Mouse (Mus musculus) embryonic fibroblast, embryonic 13.5 days (primary cell): ENCODE measurements around the gene Cyp2w1. TPM values are rescaled to one million over a fixed set of nuclear protein-coding genes. Genes with fewer than 3 reads are reported as not detected.

Source experiments
- H3K27ac ChIP-seq: 2 replicates; pipeline ENCODE4 v1.5.1; 2012; ENCODE audit warnings: low read length, control low read depth, inconsistent platforms; ENCODE audit not compliant: insufficient read depth
- H3K4me1 ChIP-seq: 2 replicates; pipeline ENCODE4 v1.6.1; 2011; ENCODE audit warnings: low read length; ENCODE audit not compliant: control insufficient read depth, insufficient read depth
- H3K4me3 ChIP-seq: 2 replicates; pipeline ENCODE4 v1.5.1; 2011; ENCODE audit warnings: mild to moderate bottlenecking, control low read depth, low read length; ENCODE audit not compliant: insufficient read depth
- CTCF ChIP-seq: IDR thresholded peaks from 2 replicates; pipeline ENCODE4 v1.5.1; 2011; ENCODE audit warnings: mild to moderate bottlenecking, control low read depth, low read length, moderate library complexity, borderline replicate concordance; ENCODE audit not compliant: insufficient read depth
- POLR2A ChIP-seq: IDR thresholded peaks from 2 replicates; pipeline ENCODE4 v1.6.1; 2011; ENCODE audit warnings: low read depth, mild to moderate bottlenecking, control low read depth, low read length, moderate library complexity
- polyA plus RNA-seq: library from polyadenylated mRNA; stranded (reverse); fragments of >200 nt; gene quantifications from 2 replicates; pipeline ENCODE4 v1.2.4, GENCODE M21; 2011; ENCODE audit warnings: low read depth; ENCODE audit not compliant: missing spikeins, insufficient read length

The Cyp2w1 gene
- polyA plus RNA-seq, 1 experiment: not detected

- H3K4me3 ChIP-seq: no peak overlapping the region
- TF ChIP-seq CTCF (no peak), POLR2A (no peak)
- H3K27ac ChIP-seq: no peak overlapping the region
- H3K4me1 ChIP-seq: no peaks in the 10 kb centered on the region
Observed at GRCm38 (mm10) chr5:139391309-139391990, 39.0 kb downstream of the Cyp2w1 start.

- no peak overlapping the region for H3K4me3 ChIP-seq
- TF ChIP-seq POLR2A (no peak), CTCF (no peak)
- no peak overlapping the region for H3K27ac ChIP-seq
- H3K4me1 ChIP-seq: no peaks in the 10 kb centered on the region
Observed at GRCm38 (mm10) chr5:139392219-139393196, 40.1 kb downstream of the Cyp2w1 start.

GRCm38 (mm10) chr5:139393197-139393588, 40.8 kb downstream of the Cyp2w1 start:
- Histone ChIP-seq H3K4me3 (no peak overlapping the region), H3K27ac (no peak overlapping the region), H3K4me1 (no peaks in the 10 kb centered on the region)
- TF ChIP-seq CTCF: no peak

- H3K27ac ChIP-seq: no peak overlapping the region
Observed at GRCm38 (mm10) chr5:139394399-139394798, 42.0 kb downstream of the Cyp2w1 start.

GRCm38 (mm10) chr5:139395528-139395927, 43.1 kb downstream of the Cyp2w1 start:
- H3K4me3 ChIP-seq: no peak overlapping the region
- TF ChIP-seq CTCF (no peak), POLR2A (no peak)

More at GRCm38 (mm10) chr5:139394399-139394798, 42.0 kb downstream of the Cyp2w1 start:
- Histone ChIP-seq H3K4me3 (no peak overlapping the region), H3K4me1 (no peaks in the 10 kb centered on the region)
- TF ChIP-seq POLR2A: no peak
- no peak for TF ChIP-seq CTCF

GRCm38 (mm10) chr5:139397359-139397916, 45.0 kb downstream of the Cyp2w1 start:
- no peaks in the 10 kb centered on the region for H3K4me1 ChIP-seq
- no peak for TF ChIP-seq CTCF
- TF ChIP-seq POLR2A: no peak
- no peak overlapping the region for H3K4me3 ChIP-seq
- H3K27ac ChIP-seq: no peak overlapping the region

More at GRCm38 (mm10) chr5:139395528-139395927, 43.1 kb downstream of the Cyp2w1 start:
- H3K4me1 ChIP-seq: no peaks in the 10 kb centered on the region
- no peak overlapping the region for H3K27ac ChIP-seq

GRCm38 (mm10) chr5:139397959-139398753, 45.7 kb downstream of the Cyp2w1 start:
- Histone ChIP-seq H3K4me3 (no peak overlapping the region), H3K4me1 (no peaks in the 10 kb centered on the region), H3K27ac (no peak overlapping the region)
- TF ChIP-seq POLR2A (no peak), CTCF (peak; percentile 49)

- no peak overlapping the region for H3K27ac ChIP-seq
- no peaks in the 10 kb centered on the region for H3K4me1 ChIP-seq
- TF ChIP-seq CTCF: no peak
- H3K4me3 ChIP-seq: no peak overlapping the region
Observed at GRCm38 (mm10) chr5:139398786-139399185, 46.4 kb downstream of the Cyp2w1 start.

- Histone ChIP-seq H3K4me1 (no peaks in the 10 kb centered on the region), H3K4me3 (no peak overlapping the region), H3K27ac (no peak overlapping the region)
- TF ChIP-seq POLR2A: no peak
- TF ChIP-seq CTCF: no peak
Observed at GRCm38 (mm10) chr5:139399991-139400390, 47.6 kb downstream of the Cyp2w1 start.
